Mouse (Mus musculus) ES-E14 (cell line): ENCODE data around the gene Sall1.

Experiments
- CHD2 ChIP-seq: IDR thresholded peaks from 2 replicates; pipeline ENCODE4 v1.6.1; 2014; ENCODE audit warnings: mild to moderate bottlenecking, low read depth, low read length, inconsistent platforms
- ZNF384 ChIP-seq: IDR thresholded peaks from 2 replicates; pipeline ENCODE4 v1.6.1; 2012; ENCODE audit warnings: low read depth, low read length, inconsistent platforms

DNA sequence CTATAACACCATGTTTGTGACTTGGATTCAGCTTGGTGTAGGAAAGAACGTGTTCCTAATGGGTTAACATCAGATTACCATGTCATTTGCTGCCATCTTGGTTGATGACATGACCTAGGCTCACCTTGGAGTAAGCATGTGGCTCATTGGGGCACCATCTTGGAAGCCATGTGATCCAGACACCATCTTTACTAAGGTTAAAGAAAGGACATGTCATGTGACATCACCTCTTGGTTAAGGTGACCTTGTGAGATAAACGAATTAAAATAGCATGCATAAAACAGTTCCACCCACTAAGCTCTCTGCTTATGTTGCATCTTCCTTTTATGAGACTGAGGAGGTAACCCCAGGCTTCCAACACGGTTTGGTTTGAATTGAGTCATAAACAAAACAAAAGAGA, 23.5 kb upstream of the Sall1 start:
- TF ChIP-seq CHD2, result no peak
- TF ChIP-seq ZNF384, result no peak
